Mouse (Mus musculus): Measurements from ENCODE around the gene Epb41l1.

Gene Epb41l1

GRCm38 (mm10) chr2:156462154-156463029 is 41.7 kb downstream of the Epb41l1 start:
- peak; percentile 23 for DNase-seq

- DNase-seq: no peak
Measured at GRCm38 (mm10) chr2:156464416-156464815, 43.7 kb downstream of the Epb41l1 start.

- no peak for DNase-seq
Measured at GRCm38 (mm10) chr2:156467538-156467937, 46.8 kb downstream of the Epb41l1 start.

GRCm38 (mm10) chr2:156468890-156469289 is 48.2 kb downstream of the Epb41l1 start:
- no peak for DNase-seq

- no peak for DNase-seq
Measured at GRCm38 (mm10) chr2:156469508-156469907, 48.8 kb downstream of the Epb41l1 start.

GRCm38 (mm10) chr2:156470938-156471337 is 50.2 kb downstream of the Epb41l1 start:
- DNase-seq: no peak

GRCm38 (mm10) chr2:156472336-156472735 is 51.6 kb downstream of the Epb41l1 start:
- no peak for DNase-seq

- DNase-seq: no peak
Measured at GRCm38 (mm10) chr2:156473696-156474095, 53.0 kb downstream of the Epb41l1 start.

GRCm38 (mm10) chr2:156474111-156474510 is 53.4 kb downstream of the Epb41l1 start:
- DNase-seq: no peak

- DNase-seq: peak; percentile 88
Measured at GRCm38 (mm10) chr2:156474891-156475284, 54.2 kb downstream of the Epb41l1 start.

- peak; percentile 61 for DNase-seq
Measured at GRCm38 (mm10) chr2:156475285-156476110, 54.8 kb downstream of the Epb41l1 start.

- DNase-seq: no peak
Measured at GRCm38 (mm10) chr2:156476111-156476747, 55.5 kb downstream of the Epb41l1 start.

- no peak for DNase-seq
Measured at GRCm38 (mm10) chr2:156476748-156477151, 56.0 kb downstream of the Epb41l1 start.

GRCm38 (mm10) chr2:156478046-156478690 is 57.5 kb downstream of the Epb41l1 start:
- DNase-seq: no peak

- DNase-seq: no peak
Measured at GRCm38 (mm10) chr2:156479833-156480232, 59.1 kb downstream of the Epb41l1 start.

- no peak for DNase-seq
Measured at GRCm38 (mm10) chr2:156480267-156480666, 59.6 kb downstream of the Epb41l1 start.

- DNase-seq: peak; percentile 83
Measured at GRCm38 (mm10) chr2:156482299-156482698, 61.6 kb downstream of the Epb41l1 start.

GRCm38 (mm10) chr2:156482764-156483163 is 62.1 kb downstream of the Epb41l1 start:
- DNase-seq: no peak

GRCm38 (mm10) chr2:156483204-156483603 is 62.5 kb downstream of the Epb41l1 start:
- no peak for DNase-seq

- DNase-seq: no peak
Measured at GRCm38 (mm10) chr2:156486086-156486751, 65.5 kb downstream of the Epb41l1 start.

- no peak for DNase-seq
Measured at GRCm38 (mm10) chr2:156487589-156488160, 67.0 kb downstream of the Epb41l1 start.
